Mouse (Mus musculus): ENCODE results near the gene Ubtd2. TPM values are rescaled to one million over a fixed set of nuclear protein-coding genes. Genes with fewer than 3 reads are reported as not detected.

Gene Ubtd2
- polyA plus RNA-seq, 1 experiment from 2014 or later: 53.7 TPM

GRCm38 (mm10) chr11:32536954-32537353, 81.8 kb downstream of the Ubtd2 start:
- peaks cover 8% of the 10 kb centered on the region; the same call in 1 of the 2 replicates for H3K27me3 ChIP-seq (ENCODE audit: control insufficient read depth, insufficient read depth, low read length)
- H3K27ac ChIP-seq: no peak overlapping the region
- 18% methylated on average over 7 of the region's 7 CpGs for WGBS
- DNase-seq (ENCODE audit: low spot score) (no peak), ATAC-seq (ENCODE audit: low FRiP score) (no peak)
- no peaks in the 10 kb centered on the region for H3K36me3 ChIP-seq (replicated peaks; ENCODE audit: control insufficient read depth, insufficient read depth)
- no peak overlapping the region for H3K4me3 ChIP-seq (replicated peaks; ENCODE audit: low read length)
- no peak overlapping the region for H3K9ac ChIP-seq
- H3K4me2 ChIP-seq (replicated peaks): no peak overlapping the region
- H3K9me3 ChIP-seq (ENCODE audit: control insufficient read depth, low read length): no peaks in the 10 kb centered on the region
- H3K4me1 ChIP-seq (replicated peaks; ENCODE audit: control insufficient read depth, insufficient read depth, low read length): peaks cover 32% of the 10 kb centered on the region; the same call in 1 of the 2 replicates

GRCm38 (mm10) chr11:32538435-32538834, 83.3 kb downstream of the Ubtd2 start:
- H3K36me3 ChIP-seq (replicated peaks; ENCODE audit: control insufficient read depth, insufficient read depth): no peaks in the 10 kb centered on the region
- 71% methylated on average over 6 of the region's 6 CpGs for WGBS
- no peak overlapping the region for H3K4me2 ChIP-seq (replicated peaks)
- H3K9ac ChIP-seq: no peak overlapping the region
- no peak for ATAC-seq (ENCODE audit: low FRiP score)
- H3K4me1 ChIP-seq (replicated peaks; ENCODE audit: control insufficient read depth, insufficient read depth, low read length): peaks cover 26% of the 10 kb centered on the region; the same call in 1 of the 2 replicates
- DNase-seq (ENCODE audit: low spot score): no peak
- no peak overlapping the region for H3K4me3 ChIP-seq (replicated peaks; ENCODE audit: low read length)
- no peak overlapping the region for H3K27ac ChIP-seq
- no peaks in the 10 kb centered on the region for H3K9me3 ChIP-seq (ENCODE audit: control insufficient read depth, low read length)
- no peaks in the 10 kb centered on the region for H3K27me3 ChIP-seq (ENCODE audit: control insufficient read depth, insufficient read depth, low read length)

GRCm38 (mm10) chr11:32538846-32539245, 83.7 kb downstream of the Ubtd2 start:
- no peak for DNase-seq (ENCODE audit: low spot score)
- Histone ChIP-seq H3K4me1 (replicated peaks; ENCODE audit: control insufficient read depth, insufficient read depth, low read length) (peaks cover 24% of the 10 kb centered on the region; the same call in 1 of the 2 replicates), H3K27ac (no peak overlapping the region), H3K4me3 (replicated peaks; ENCODE audit: low read length) (no peak overlapping the region), H3K27me3 (ENCODE audit: control insufficient read depth, insufficient read depth, low read length) (no peaks in the 10 kb centered on the region), H3K36me3 (replicated peaks; ENCODE audit: control insufficient read depth, insufficient read depth) (no peaks in the 10 kb centered on the region), H3K9me3 (ENCODE audit: control insufficient read depth, low read length) (no peaks in the 10 kb centered on the region), H3K4me2 (replicated peaks) (no peak overlapping the region), H3K9ac (no peak overlapping the region)
- WGBS: 87% methylated on average over 4 of the region's 4 CpGs
- no peak for ATAC-seq (ENCODE audit: low FRiP score)

- H3K4me1 ChIP-seq (replicated peaks; ENCODE audit: control insufficient read depth, insufficient read depth, low read length): 0 out of 2 replicates have a peak, but pooled peaks cover 16% of the 10 kb centered on the region
- H3K36me3 ChIP-seq (replicated peaks; ENCODE audit: control insufficient read depth, insufficient read depth): no peaks in the 10 kb centered on the region
- ATAC-seq (ENCODE audit: low FRiP score) (no peak), DNase-seq (ENCODE audit: low spot score) (no peak)
- no peaks in the 10 kb centered on the region for H3K9me3 ChIP-seq (ENCODE audit: control insufficient read depth, low read length)
- no peak overlapping the region for H3K9ac ChIP-seq
- H3K27ac ChIP-seq: no peak overlapping the region
- no peaks in the 10 kb centered on the region for H3K27me3 ChIP-seq (ENCODE audit: control insufficient read depth, insufficient read depth, low read length)
- H3K4me2 ChIP-seq (replicated peaks): no peak overlapping the region
- H3K4me3 ChIP-seq (replicated peaks; ENCODE audit: low read length): no peak overlapping the region
- 90% methylated on average over 7 of the region's 7 CpGs for WGBS
These were observed 84.5 kb downstream of the Ubtd2 start for GRCm38 (mm10) chr11:32539717-32540116.

GRCm38 (mm10) chr11:32540463-32540862, 85.3 kb downstream of the Ubtd2 start:
- Histone ChIP-seq H3K27ac (no peak overlapping the region), H3K27me3 (ENCODE audit: control insufficient read depth, insufficient read depth, low read length) (no peaks in the 10 kb centered on the region), H3K9ac (no peak overlapping the region), H3K4me1 (replicated peaks; ENCODE audit: control insufficient read depth, insufficient read depth, low read length) (0 out of 2 replicates have a peak, but pooled peaks cover 16% of the 10 kb centered on the region), H3K36me3 (replicated peaks; ENCODE audit: control insufficient read depth, insufficient read depth) (no peaks in the 10 kb centered on the region), H3K4me2 (replicated peaks) (no peak overlapping the region), H3K9me3 (ENCODE audit: control insufficient read depth, low read length) (no peaks in the 10 kb centered on the region), H3K4me3 (replicated peaks; ENCODE audit: low read length) (no peak overlapping the region)
- DNase-seq (ENCODE audit: low spot score): no peak
- 73% methylated on average over 6 of the region's 6 CpGs for WGBS
- ATAC-seq (ENCODE audit: low FRiP score): no peak

GRCm38 (mm10) chr11:32542181-32542580, 87.0 kb downstream of the Ubtd2 start:
- H3K27ac ChIP-seq: no peak overlapping the region
- ATAC-seq (ENCODE audit: low FRiP score) (no peak), DNase-seq (ENCODE audit: low spot score) (no peak)
- H3K4me1 ChIP-seq (replicated peaks; ENCODE audit: control insufficient read depth, insufficient read depth, low read length): 0 out of 2 replicates have a peak, but pooled peaks cover 15% of the 10 kb centered on the region
- H3K4me2 ChIP-seq (replicated peaks): no peak overlapping the region
- H3K27me3 ChIP-seq (ENCODE audit: control insufficient read depth, insufficient read depth, low read length): no peaks in the 10 kb centered on the region
- WGBS: 96% methylated on average over 4 of the region's 4 CpGs
- no peak overlapping the region for H3K9ac ChIP-seq
- no peaks in the 10 kb centered on the region for H3K36me3 ChIP-seq (replicated peaks; ENCODE audit: control insufficient read depth, insufficient read depth)
- no peak overlapping the region for H3K4me3 ChIP-seq (replicated peaks; ENCODE audit: low read length)
- no peaks in the 10 kb centered on the region for H3K9me3 ChIP-seq (ENCODE audit: control insufficient read depth, low read length)

GRCm38 (mm10) chr11:32542687-32543411, 87.7 kb downstream of the Ubtd2 start:
- 34% methylated on average over 3 of the region's 3 CpGs for WGBS
- no peak for ATAC-seq (ENCODE audit: low FRiP score)
- DNase-seq (ENCODE audit: low spot score): no peak

GRCm38 (mm10) chr11:32544041-32544440, 88.9 kb downstream of the Ubtd2 start:
- Histone ChIP-seq H3K4me1 (replicated peaks; ENCODE audit: control insufficient read depth, insufficient read depth, low read length) (peaks cover 4% of the 10 kb centered on the region; the same call in 1 of the 2 replicates), H3K36me3 (replicated peaks; ENCODE audit: control insufficient read depth, insufficient read depth) (no peaks in the 10 kb centered on the region), H3K9ac (no peak overlapping the region), H3K4me2 (replicated peaks) (no peak overlapping the region), H3K4me3 (replicated peaks; ENCODE audit: low read length) (no peak overlapping the region), H3K27me3 (ENCODE audit: control insufficient read depth, insufficient read depth, low read length) (no peaks in the 10 kb centered on the region), H3K9me3 (ENCODE audit: control insufficient read depth, low read length) (no peaks in the 10 kb centered on the region), H3K27ac (no peak overlapping the region)
- WGBS: 83% methylated on average over 6 of the region's 6 CpGs
- DNase-seq (ENCODE audit: low spot score): no peak
- no peak for ATAC-seq (ENCODE audit: low FRiP score)

More at GRCm38 (mm10) chr11:32542687-32543411, 87.7 kb downstream of the Ubtd2 start:
- Histone ChIP-seq H3K27me3 (ENCODE audit: control insufficient read depth, insufficient read depth, low read length) (no peaks in the 10 kb centered on the region), H3K4me2 (replicated peaks) (no peak overlapping the region), H3K4me3 (replicated peaks; ENCODE audit: low read length) (no peak overlapping the region), H3K9me3 (ENCODE audit: control insufficient read depth, low read length) (no peaks in the 10 kb centered on the region), H3K4me1 (replicated peaks; ENCODE audit: control insufficient read depth, insufficient read depth, low read length) (0 out of 2 replicates have a peak, but pooled peaks cover 9% of the 10 kb centered on the region), H3K36me3 (replicated peaks; ENCODE audit: control insufficient read depth, insufficient read depth) (no peaks in the 10 kb centered on the region), H3K9ac (no peak overlapping the region), H3K27ac (no peak overlapping the region)

GRCm38 (mm10) chr11:32544497-32544896, 89.3 kb downstream of the Ubtd2 start:
- ATAC-seq (ENCODE audit: low FRiP score): no peak

More at GRCm38 (mm10) chr11:32544497-32544896, 89.3 kb downstream of the Ubtd2 start:
- H3K4me1 ChIP-seq (replicated peaks; ENCODE audit: control insufficient read depth, insufficient read depth, low read length): peaks cover 8% of the 10 kb centered on the region; the same call in 1 of the 2 replicates
- no peak overlapping the region for H3K4me2 ChIP-seq (replicated peaks)
- H3K27me3 ChIP-seq (ENCODE audit: control insufficient read depth, insufficient read depth, low read length): no peaks in the 10 kb centered on the region
- DNase-seq (ENCODE audit: low spot score): no peak
- 92% methylated on average over 5 of the region's 5 CpGs for WGBS
- no peak overlapping the region for H3K9ac ChIP-seq
- no peak overlapping the region for H3K4me3 ChIP-seq (replicated peaks; ENCODE audit: low read length)
- H3K9me3 ChIP-seq (ENCODE audit: control insufficient read depth, low read length): no peaks in the 10 kb centered on the region
- H3K36me3 ChIP-seq (replicated peaks; ENCODE audit: control insufficient read depth, insufficient read depth): no peaks in the 10 kb centered on the region
- no peak overlapping the region for H3K27ac ChIP-seq

All from hindbrain, embryonic 14.5 days (tissue).